Mouse (Mus musculus) right cerebral cortex, postnatal 14 days (tissue): ENCODE results near the gene Emc10.
A peak's percentile ranks its signal among the peaks of the same experiment; 100 is the strongest.

Source experiments
- DNase-seq: peaks from one replicate; pipeline ENCODE4 v3.0.0; 2022

Emc10 gene

DNA sequence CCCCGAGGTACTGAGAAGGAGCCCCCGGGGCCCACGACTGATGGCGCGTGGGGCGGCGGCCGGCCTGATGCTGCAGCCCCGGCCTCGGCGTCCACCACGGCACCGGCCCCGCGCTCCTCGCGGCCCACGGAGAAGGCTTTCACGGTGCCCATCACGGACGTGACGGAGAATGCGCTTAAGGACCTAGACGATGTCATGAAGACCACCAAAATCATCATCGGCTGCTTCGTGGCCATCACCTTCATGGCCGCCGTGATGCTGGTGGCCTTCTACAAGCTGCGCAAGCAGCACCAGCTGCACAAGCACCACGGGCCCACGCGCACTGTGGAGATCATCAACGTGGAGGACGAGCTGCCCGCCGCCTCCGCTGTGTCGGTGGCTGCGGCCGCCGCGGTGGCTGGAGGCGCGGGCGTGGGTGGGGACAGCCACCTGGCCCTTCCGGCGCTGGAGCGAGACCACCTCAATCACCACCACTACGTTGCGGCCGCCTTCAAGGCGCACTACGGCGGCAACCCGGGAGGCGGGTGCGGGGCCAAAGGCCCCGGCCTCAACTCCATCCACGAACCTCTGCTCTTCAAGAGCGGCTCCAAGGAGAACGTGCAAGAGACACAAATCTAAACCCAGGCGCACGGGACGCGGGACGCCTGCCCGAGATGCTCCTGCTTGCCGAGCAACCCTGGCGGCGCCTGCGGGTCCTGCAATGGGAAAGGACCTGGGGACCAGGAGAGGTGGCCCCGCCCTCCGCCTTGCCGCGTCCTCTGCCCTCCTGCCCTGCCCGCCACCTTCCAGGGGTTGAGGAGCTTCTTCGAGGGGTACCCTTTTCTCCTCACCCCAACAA lies 33.9 kb downstream of the Emc10 start:
- DNase-seq: no peak

DNA sequence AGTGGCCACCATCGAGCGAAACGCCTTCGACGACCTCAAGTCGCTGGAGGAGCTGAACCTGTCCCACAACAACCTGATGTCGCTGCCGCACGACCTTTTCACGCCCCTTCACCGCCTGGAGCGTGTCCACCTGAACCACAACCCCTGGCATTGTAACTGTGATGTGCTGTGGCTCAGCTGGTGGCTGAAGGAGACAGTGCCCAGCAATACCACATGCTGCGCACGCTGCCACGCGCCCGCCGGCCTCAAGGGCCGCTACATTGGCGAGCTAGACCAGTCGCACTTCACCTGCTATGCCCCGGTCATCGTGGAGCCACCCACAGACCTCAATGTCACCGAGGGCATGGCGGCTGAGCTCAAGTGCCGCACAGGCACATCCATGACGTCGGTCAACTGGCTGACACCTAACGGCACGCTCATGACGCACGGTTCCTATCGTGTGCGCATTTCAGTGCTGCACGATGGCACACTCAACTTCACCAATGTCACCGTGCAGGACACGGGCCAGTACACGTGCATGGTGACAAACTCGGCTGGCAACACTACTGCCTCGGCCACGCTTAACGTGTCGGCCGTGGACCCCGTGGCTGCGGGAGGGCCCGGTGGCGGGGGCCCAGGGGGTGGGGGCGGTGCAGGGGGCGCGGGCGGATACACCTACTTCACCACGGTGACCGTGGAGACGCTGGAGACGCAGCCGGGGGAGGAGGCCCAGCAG lies 34.7 kb downstream of the Emc10 start:
- DNase-seq: no peak

DNA sequence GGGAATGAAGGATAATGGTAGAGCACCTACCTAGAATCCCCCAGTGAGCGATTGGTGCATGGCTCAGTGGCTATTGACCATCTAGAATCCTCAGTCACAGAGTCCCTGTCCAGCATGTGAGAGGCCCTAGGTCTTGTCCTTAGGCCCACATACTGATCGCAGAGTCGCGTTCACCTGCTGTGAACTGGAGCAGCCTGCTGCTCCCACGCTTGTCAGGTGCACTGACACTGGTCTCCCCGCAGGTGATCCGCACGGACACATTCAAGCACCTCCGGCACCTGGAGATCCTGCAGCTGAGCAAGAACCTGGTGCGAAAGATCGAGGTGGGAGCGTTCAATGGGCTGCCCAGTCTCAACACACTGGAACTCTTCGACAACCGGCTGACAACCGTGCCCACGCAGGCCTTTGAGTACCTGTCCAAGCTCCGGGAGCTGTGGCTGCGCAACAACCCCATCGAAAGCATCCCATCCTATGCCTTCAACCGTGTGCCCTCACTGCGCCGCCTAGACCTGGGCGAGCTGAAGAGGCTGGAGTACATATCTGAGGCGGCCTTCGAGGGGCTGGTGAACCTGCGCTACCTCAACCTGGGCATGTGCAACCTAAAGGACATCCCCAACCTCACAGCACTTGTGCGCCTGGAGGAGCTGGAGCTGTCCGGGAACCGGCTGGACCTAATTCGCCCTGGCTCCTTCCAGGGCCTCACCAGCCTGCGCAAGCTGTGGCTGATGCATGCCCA lies 35.4 kb downstream of the Emc10 start:
- DNase-seq: no peak

DNA sequence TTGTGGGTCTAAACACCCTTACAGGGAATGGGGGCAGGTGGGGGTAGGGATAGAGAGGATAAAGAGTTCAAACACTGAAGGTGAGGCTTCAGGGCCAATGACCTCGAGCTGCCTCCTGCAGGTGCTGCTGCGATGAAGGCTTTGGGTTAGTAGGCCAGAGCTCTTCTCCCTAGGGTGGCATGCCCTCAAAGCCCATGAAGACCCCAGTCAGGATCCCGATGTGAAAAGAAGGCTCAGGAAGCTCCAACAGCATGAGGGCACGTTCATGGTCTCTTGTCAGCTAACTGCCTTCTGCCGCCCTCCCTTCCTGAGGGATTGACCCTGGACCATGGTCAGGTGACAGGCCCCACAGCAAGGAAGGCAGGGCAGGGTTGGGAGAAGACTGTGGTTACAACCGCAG lies 36.3 kb downstream of the Emc10 start:
- no peak for DNase-seq

DNA sequence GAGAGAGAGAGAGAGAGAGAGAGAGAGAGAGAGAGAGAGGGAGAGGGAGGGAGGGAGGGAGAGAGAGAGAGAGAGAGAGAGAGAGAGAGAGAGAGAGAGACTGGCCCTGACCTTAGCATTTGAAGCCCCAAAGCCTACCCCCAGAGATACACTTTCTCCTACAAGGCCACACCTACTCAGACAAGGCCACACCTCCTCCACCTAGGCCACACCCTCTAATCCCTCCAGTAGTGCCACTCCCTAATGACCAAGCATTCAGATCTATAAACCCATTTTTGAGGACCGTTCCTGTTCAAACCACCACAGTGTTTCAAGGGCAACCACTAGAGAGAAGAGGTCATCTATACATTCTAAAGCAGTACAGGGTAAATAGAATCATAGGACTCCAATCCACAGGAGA lies 40.0 kb downstream of the Emc10 start:
- no peak for DNase-seq

DNA sequence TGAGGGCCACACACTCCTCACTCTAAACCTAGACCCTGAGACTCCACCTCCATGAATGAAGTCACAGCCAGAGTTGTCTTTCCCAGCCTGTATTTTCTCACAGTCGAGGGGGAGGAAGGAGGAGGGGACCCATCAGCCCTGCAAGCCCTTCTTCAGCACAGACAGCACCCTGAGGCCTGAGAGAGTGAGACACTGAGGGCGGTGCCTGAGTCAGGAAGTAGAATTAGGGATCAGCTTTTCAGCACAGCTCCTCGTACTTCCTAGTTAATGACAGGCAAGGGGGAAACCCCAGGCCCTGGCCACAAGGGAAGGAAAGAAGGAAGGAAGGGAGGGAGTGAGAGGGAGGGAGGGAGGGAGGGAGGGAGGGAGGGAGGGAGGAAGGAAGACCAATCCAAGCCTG lies 43.1 kb downstream of the Emc10 start:
- no peak for DNase-seq

DNA sequence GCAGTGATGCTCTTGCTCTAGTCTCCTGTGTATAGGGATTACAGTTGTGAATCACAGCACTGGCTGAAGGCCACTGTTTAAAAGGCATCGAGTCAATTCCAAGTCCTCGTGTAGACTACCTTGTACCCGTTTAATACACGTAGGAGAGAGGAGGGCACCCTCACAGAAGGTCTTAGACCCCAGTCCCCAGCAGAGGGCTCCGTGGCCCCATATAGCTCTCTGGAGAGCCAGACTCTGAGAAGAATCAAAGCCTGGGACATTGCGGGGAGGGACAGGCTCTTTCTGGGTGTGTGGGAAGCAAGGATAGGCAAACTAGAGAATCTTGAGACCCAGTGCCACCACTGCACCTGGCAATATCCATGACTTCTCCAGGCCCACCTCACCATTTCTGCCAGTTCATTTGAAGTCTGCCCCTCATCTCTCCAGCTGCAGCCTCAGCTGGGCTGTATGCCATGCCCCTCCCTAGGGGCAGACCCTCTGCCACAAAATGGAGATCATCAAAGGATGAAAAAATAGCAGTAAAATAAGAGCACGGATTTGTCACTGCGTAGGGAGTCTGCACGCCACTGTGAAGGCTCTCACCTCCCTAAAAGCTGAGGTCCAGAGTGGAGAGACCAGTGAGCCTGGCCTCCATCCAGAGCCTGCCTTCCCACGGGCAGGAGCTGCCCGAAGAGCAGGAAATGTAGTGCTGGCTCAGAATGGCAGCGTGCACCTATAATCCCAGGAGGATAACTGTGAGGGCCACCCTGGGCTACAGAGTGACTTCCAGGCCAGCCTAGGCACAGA lies 50.1 kb downstream of the Emc10 start:
- no peak for DNase-seq

DNA sequence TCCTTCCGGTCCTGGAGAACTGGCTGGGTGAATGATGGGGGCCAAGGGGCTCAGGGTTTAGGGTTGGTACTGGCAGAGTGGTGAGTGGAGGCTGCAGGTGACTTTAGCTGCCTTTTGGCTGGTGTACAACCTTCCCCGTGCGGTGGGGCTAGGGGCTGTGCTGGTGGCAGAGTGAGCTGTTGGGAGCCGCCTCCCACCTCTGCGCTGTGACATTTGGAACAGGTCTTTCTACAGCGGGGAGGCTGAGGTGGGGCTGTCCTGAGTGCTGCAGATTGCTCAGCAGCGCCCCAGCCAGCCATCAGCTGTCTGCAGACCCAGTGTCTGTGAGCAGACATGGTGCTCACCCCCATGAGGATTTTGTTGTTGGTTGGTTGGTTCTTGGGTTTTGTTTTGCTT lies 50.8 kb downstream of the Emc10 start:
- DNase-seq: no peak

DNA sequence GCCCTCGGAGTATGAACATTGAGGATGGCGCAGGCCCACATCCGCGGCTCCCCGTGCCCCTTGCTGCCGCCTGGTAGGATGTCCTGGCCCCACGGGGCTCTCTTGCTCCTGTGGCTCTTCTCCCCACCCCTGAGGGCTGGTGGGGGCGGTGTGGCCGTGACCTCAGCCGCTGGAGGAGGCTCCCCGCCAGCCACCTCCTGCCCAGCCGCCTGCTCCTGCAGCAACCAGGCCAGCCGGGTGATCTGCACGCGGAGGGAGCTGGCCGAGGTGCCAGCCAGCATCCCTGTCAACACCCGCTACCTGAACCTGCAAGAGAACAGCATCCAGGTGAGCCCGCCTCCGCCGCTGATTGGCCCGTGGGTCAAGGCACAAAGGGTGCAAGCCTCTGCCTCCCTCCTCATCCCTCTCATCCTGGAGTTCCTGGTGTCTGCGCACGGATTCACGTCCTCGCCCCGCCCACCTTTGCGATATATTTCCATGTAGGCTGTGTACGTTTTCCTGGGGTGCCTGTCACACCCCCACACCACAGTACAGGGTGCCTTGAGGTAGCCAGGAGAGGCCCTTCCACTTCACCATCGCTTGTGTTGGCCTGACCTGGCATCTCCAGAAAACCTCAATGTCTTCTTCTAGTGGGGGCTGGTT lies 51.3 kb downstream of the Emc10 start:
- no peak for DNase-seq

DNA sequence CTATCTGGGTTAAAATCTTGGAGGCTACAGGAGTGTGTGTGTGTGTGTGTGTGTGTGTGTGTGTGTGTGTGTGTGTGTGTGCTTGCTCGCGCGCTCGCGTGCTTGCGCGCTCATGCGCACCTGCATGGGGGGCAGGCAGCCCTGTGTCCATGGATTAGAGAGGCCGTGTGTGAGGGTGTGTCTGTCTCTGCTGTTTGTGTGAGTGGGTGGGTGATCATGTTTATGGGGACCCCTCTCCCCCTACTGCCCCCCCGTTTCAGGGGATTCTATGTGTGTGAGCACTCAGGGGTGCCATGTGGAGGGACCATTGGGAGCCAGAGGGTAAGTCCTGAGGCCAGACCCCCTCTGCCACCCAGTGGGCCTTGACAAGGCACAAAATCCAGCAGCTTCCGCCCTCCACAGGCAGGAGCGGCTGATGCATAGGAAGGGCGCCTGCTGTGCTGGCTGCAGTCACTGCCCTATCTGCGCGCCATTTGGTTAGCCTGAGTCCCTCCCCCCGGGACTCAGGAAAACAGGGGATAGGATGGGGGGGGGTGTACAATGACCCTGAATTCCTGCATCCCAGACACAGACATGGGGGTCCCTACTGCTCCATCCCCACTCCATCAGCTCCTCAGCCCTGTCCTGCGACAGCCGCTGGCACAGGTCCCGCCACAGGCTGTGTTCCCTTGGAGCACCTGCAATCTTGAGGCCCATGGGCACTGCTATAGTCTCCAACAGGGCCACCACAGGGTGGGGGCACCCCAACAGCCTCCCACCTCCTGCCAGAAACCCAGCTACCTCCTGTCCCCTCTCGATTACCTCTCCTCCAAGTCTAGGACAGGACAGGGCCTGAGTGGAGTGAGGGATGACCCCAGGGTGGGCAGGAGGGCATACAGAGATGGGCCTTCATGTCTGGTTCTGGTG lies 52.8 kb downstream of the Emc10 start:
- DNase-seq: no peak

DNA sequence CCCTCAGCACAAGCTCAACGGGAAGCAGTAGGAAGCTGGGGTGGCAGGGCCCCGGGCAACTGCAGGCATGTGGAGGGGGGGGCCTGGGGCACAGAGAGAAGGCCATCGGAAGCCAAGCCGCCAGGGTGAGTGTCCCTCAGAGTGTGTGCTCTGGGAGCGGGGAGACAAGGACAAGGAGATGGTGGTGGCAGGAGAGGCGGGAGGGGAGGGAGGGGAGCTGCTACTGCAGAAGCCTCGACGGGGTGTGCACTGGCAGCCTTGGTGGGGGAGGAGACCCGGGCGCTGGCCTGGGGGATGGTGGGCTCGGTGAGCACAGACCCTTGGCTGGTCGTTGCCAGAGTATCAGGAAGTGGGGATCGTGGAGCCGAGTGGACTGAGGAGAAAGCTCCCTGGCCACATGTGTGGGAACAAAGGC lies 53.9 kb downstream of the Emc10 start:
- peak; percentile 59 for DNase-seq

DNA sequence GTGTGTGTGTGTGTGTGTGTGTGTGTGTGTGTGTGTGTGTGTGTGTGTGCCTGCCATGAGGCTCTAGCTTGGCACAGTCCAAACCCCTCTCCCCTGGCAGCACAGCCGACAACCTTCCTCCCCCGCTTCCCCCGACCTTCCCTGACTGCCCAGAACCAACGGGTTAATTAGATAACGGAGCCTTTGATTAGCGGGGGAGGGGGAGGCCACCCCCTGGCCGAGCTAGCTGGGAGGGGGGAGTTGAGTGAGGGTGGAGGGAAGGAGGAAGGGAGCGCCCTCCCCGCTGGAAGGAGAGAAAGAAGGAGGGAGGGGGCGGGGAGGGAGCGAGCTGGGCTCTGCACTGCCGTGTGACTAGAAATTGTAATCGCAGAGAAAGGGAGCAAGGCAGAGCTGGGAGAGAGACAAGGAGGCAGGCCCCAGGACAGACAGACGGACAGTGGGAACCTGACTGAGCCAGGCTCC lies 54.6 kb downstream of the Emc10 start:
- DNase-seq: peak; percentile 64

DNA sequence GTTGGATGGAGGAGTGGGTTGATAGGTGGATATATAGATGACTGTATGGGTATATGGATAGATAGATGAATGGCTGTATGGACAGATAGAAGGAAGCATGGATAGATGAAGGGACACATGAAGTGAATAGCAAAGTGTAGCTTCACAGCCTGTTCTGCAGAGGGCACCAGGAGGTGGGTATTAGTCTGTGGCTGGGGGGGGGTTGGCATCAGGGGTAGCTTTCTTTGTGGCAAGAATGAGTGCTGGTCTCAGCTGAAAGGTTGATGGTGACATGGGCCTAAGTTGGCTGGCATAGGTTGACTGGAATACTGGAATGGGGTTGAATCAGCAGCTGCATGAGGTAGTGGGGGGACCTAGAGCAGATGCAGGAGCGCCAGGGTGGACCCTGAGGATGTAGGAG lies 55.1 kb downstream of the Emc10 start:
- DNase-seq: no peak

DNA sequence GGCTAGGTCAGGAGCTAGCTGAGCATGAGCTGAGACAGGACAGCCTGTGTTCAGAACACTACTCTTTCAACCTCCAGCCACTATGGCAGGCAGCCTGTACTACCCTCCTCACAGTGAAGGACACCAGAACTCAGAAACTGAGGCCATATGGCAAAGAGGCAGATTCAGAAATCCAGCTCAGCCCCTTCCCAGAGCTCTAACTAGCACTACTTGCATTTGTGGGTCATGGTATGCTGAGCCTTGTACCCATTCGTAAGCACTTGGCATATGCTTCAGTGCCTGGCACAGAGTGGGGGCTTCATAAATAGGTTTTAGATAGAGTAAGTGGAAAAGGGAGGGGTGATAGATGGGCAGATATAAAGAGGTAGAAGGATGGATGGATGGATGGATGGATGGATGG lies 55.9 kb downstream of the Emc10 start:
- no peak for DNase-seq
